Mouse (Mus musculus): ENCODE data around the gene Dab1. TPM values are rescaled to one million over a fixed set of nuclear protein-coding genes. Genes with fewer than 3 reads are reported as not detected.

Dab1 gene
- polyA plus RNA-seq, 1 experiment = 35.8 TPM

GRCm38 (mm10) chr4:104529905-104530646, 910.9 kb downstream of the Dab1 start:
- no peak overlapping the region for H3K27ac ChIP-seq (ENCODE audit: insufficient read depth, low read length)
- no peaks in the 10 kb centered on the region; the same call in 1 of the 2 replicates for H3K4me1 ChIP-seq (ENCODE audit: control insufficient read depth, insufficient read depth, low read length)
- TF ChIP-seq POLR2A (IDR thresholded peaks at IDR 0.05; ENCODE audit: borderline replicate concordance, insufficient read depth, low read length) (no peak), CTCF (IDR thresholded peaks at IDR 0.05; ENCODE audit: borderline replicate concordance, insufficient read depth, low read depth, low read length) (no peak)
- no peak for DNase-seq
- 95% methylated on average over 4 of the region's 4 CpGs for WGBS
- no peaks in the 10 kb centered on the region for H3K27me3 ChIP-seq (ENCODE audit: control insufficient read depth, insufficient read depth, low read length)
- H3K4me3 ChIP-seq (replicated peaks; ENCODE audit: insufficient read depth, low read depth, low read length) = no peak overlapping the region

- WGBS = 92% methylated on average over 4 of the region's 4 CpGs
- H3K4me1 ChIP-seq (ENCODE audit: control insufficient read depth, insufficient read depth, low read length) = no peaks in the 10 kb centered on the region; the same call in 1 of the 2 replicates
- DNase-seq = no peak
- H3K4me3 ChIP-seq (replicated peaks; ENCODE audit: insufficient read depth, low read depth, low read length) = no peak overlapping the region
- no peaks in the 10 kb centered on the region for H3K27me3 ChIP-seq (ENCODE audit: control insufficient read depth, insufficient read depth, low read length)
- TF ChIP-seq CTCF (IDR thresholded peaks at IDR 0.05; ENCODE audit: borderline replicate concordance, insufficient read depth, low read depth, low read length) (no peak), POLR2A (IDR thresholded peaks at IDR 0.05; ENCODE audit: borderline replicate concordance, insufficient read depth, low read length) (no peak)
- H3K27ac ChIP-seq (ENCODE audit: insufficient read depth, low read length) = no peak overlapping the region
Observed at GRCm38 (mm10) chr4:104532846-104533245, 913.7 kb downstream of the Dab1 start.

- no peak for TF ChIP-seq POLR2A (IDR thresholded peaks at IDR 0.05; ENCODE audit: borderline replicate concordance, insufficient read depth, low read length)
- TF ChIP-seq CTCF (IDR thresholded peaks at IDR 0.05; ENCODE audit: borderline replicate concordance, insufficient read depth, low read depth, low read length) = no peak
- 95% methylated on average over 3 of the region's 3 CpGs for WGBS
- H3K27me3 ChIP-seq (ENCODE audit: control insufficient read depth, insufficient read depth, low read length) = no peaks in the 10 kb centered on the region
- H3K4me1 ChIP-seq (ENCODE audit: control insufficient read depth, insufficient read depth, low read length) = peaks cover 4% of the 10 kb centered on the region; the same call in 1 of the 2 replicates
- no peak for DNase-seq
- no peak overlapping the region for H3K27ac ChIP-seq (ENCODE audit: insufficient read depth, low read length)
- no peak overlapping the region for H3K4me3 ChIP-seq (replicated peaks; ENCODE audit: insufficient read depth, low read depth, low read length)
Observed at GRCm38 (mm10) chr4:104538420-104538819, 919.3 kb downstream of the Dab1 start.

- WGBS = 86% methylated on average over 2 of the region's 2 CpGs
- no peak overlapping the region for H3K27ac ChIP-seq (ENCODE audit: insufficient read depth, low read length)
- TF ChIP-seq POLR2A (IDR thresholded peaks at IDR 0.05; ENCODE audit: borderline replicate concordance, insufficient read depth, low read length) (no peak), CTCF (IDR thresholded peaks at IDR 0.05; ENCODE audit: borderline replicate concordance, insufficient read depth, low read depth, low read length) (no peak)
- no peaks in the 10 kb centered on the region for H3K27me3 ChIP-seq (ENCODE audit: control insufficient read depth, insufficient read depth, low read length)
- H3K4me3 ChIP-seq (replicated peaks; ENCODE audit: insufficient read depth, low read depth, low read length) = no peak overlapping the region
- peaks cover 4% of the 10 kb centered on the region; the same call in 1 of the 2 replicates for H3K4me1 ChIP-seq (ENCODE audit: control insufficient read depth, insufficient read depth, low read length)
- DNase-seq = no peak
Observed at GRCm38 (mm10) chr4:104539047-104539446, 919.9 kb downstream of the Dab1 start.

GRCm38 (mm10) chr4:104547091-104547490, 927.9 kb downstream of the Dab1 start:
- H3K4me3 ChIP-seq (replicated peaks; ENCODE audit: insufficient read depth, low read depth, low read length) = no peak overlapping the region

GRCm38 (mm10) chr4:104548287-104548686, 929.1 kb downstream of the Dab1 start:
- H3K27me3 ChIP-seq (ENCODE audit: control insufficient read depth, insufficient read depth, low read length) = no peaks in the 10 kb centered on the region
- H3K4me1 ChIP-seq (ENCODE audit: control insufficient read depth, insufficient read depth, low read length) = no peaks in the 10 kb centered on the region; the same call in 1 of the 2 replicates
- no peak overlapping the region for H3K27ac ChIP-seq (ENCODE audit: insufficient read depth, low read length)
- TF ChIP-seq CTCF (IDR thresholded peaks at IDR 0.05; ENCODE audit: borderline replicate concordance, insufficient read depth, low read depth, low read length) = no peak
- no peak for TF ChIP-seq POLR2A (IDR thresholded peaks at IDR 0.05; ENCODE audit: borderline replicate concordance, insufficient read depth, low read length)
- DNase-seq = no peak
- WGBS = 100% methylated on average over 1 of the region's 1 CpGs
- H3K4me3 ChIP-seq (replicated peaks; ENCODE audit: insufficient read depth, low read depth, low read length) = no peak overlapping the region

More at GRCm38 (mm10) chr4:104547091-104547490, 927.9 kb downstream of the Dab1 start:
- WGBS = 49% methylated on average over 5 of the region's 5 CpGs
- TF ChIP-seq CTCF (IDR thresholded peaks at IDR 0.05; ENCODE audit: borderline replicate concordance, insufficient read depth, low read depth, low read length) (no peak), POLR2A (IDR thresholded peaks at IDR 0.05; ENCODE audit: borderline replicate concordance, insufficient read depth, low read length) (no peak)
- no peak overlapping the region for H3K27ac ChIP-seq (ENCODE audit: insufficient read depth, low read length)
- no peak for DNase-seq
- no peaks in the 10 kb centered on the region; the same call in 1 of the 2 replicates for H3K4me1 ChIP-seq (ENCODE audit: control insufficient read depth, insufficient read depth, low read length)
- no peaks in the 10 kb centered on the region for H3K27me3 ChIP-seq (ENCODE audit: control insufficient read depth, insufficient read depth, low read length)

- Histone ChIP-seq H3K27me3 (ENCODE audit: control insufficient read depth, insufficient read depth, low read length) (no peaks in the 10 kb centered on the region), H3K27ac (ENCODE audit: insufficient read depth, low read length) (no peak overlapping the region), H3K4me1 (ENCODE audit: control insufficient read depth, insufficient read depth, low read length) (no peaks in the 10 kb centered on the region; the same call in none of the 2 replicates), H3K4me3 (replicated peaks; ENCODE audit: insufficient read depth, low read depth, low read length) (no peak overlapping the region)
- TF ChIP-seq CTCF (IDR thresholded peaks at IDR 0.05; ENCODE audit: borderline replicate concordance, insufficient read depth, low read depth, low read length) = no peak
- no peak for TF ChIP-seq POLR2A (IDR thresholded peaks at IDR 0.05; ENCODE audit: borderline replicate concordance, insufficient read depth, low read length)
- 63% methylated on average over 4 of the region's 4 CpGs for WGBS
- DNase-seq = no peak
Observed at GRCm38 (mm10) chr4:104550581-104551205, 931.5 kb downstream of the Dab1 start.
